Mouse (Mus musculus) spleen, postnatal 36 days (tissue): Measurements from ENCODE around the gene Ubxn10.

Experiments
- DNase-seq, 2 experiments: peaks; one replicate each; pipeline ENCODE4 v3.0.0; 2022; ENCODE audit warnings: low spot score in 2 of 2, mixed read lengths in 1 of 2

The Ubxn10 gene

GRCm38 (mm10) chr4:138734105-138734504 lies 2.9 kb downstream of the Ubxn10 start:
- DNase-seq = no peak

GRCm38 (mm10) chr4:138729018-138729703 lies 7.8 kb downstream of the Ubxn10 start:
- DNase-seq = peak in 1 of 2 experiments; percentile 14

- no peak for DNase-seq
Measured at GRCm38 (mm10) chr4:138725751-138726150, 11.2 kb downstream of the Ubxn10 start.

- peak; percentile 23 to 34 for DNase-seq
Measured at GRCm38 (mm10) chr4:138725127-138725461, 11.9 kb downstream of the Ubxn10 start.

- no peak for DNase-seq
Measured at GRCm38 (mm10) chr4:138724354-138725126, 12.4 kb downstream of the Ubxn10 start, which contains the start of gene Pla2g2c. Pla2g2c (plus strand) TSS chr4:138724792.

- DNase-seq = no peak
Measured at GRCm38 (mm10) chr4:138723493-138724281, 13.3 kb downstream of the Ubxn10 start.

- DNase-seq = no peak
Measured at GRCm38 (mm10) chr4:138719264-138719596, 17.7 kb downstream of the Ubxn10 start.

- no peak for DNase-seq
Measured at GRCm38 (mm10) chr4:138718586-138719263, 18.2 kb downstream of the Ubxn10 start.

GRCm38 (mm10) chr4:138716697-138717096 lies 20.3 kb downstream of the Ubxn10 start:
- no peak for DNase-seq

- DNase-seq = no peak
Measured at GRCm38 (mm10) chr4:138714186-138714585, 22.8 kb downstream of the Ubxn10 start.

- no peak for DNase-seq
Measured at GRCm38 (mm10) chr4:138712621-138713020, 24.3 kb downstream of the Ubxn10 start.

GRCm38 (mm10) chr4:138712096-138712495 lies 24.9 kb downstream of the Ubxn10 start:
- DNase-seq = no peak

- DNase-seq = no peak
Measured at GRCm38 (mm10) chr4:138711051-138711820, 25.7 kb downstream of the Ubxn10 start.

- DNase-seq = no peak
Measured at GRCm38 (mm10) chr4:138710633-138711032, 26.3 kb downstream of the Ubxn10 start.

GRCm38 (mm10) chr4:138709944-138710343 lies 27.0 kb downstream of the Ubxn10 start:
- no peak for DNase-seq

GRCm38 (mm10) chr4:138709246-138709645 lies 27.7 kb downstream of the Ubxn10 start:
- no peak for DNase-seq

- DNase-seq = no peak
Measured at GRCm38 (mm10) chr4:138708636-138709035, 28.3 kb downstream of the Ubxn10 start.

- no peak for DNase-seq
Measured at GRCm38 (mm10) chr4:138706620-138707019, 30.3 kb downstream of the Ubxn10 start.

- no peak for DNase-seq
Measured at GRCm38 (mm10) chr4:138704169-138704568, 32.8 kb downstream of the Ubxn10 start.

- DNase-seq = no peak
Measured at GRCm38 (mm10) chr4:138703591-138703990, 33.4 kb downstream of the Ubxn10 start.

- no peak for DNase-seq
Measured at GRCm38 (mm10) chr4:138702528-138702927, 34.4 kb downstream of the Ubxn10 start.
